Mouse (Mus musculus) liver, postnatal 0 days (tissue): ENCODE measurements at regions not wholly inside any gene's neighbourhood (a gene's known extent, or its start where the extent isn't known, plus 50 kb on each side); places are given as distances from the start of the nearest gene placed in this dataset.

Experiments used
- ATAC-seq: fragments of 200-750 bp; cut with Nextera tagmentation; 2 replicates; pipeline ENCODE4 v1.8.0; 2017; ENCODE audit warnings: mild to moderate bottlenecking, moderate library complexity
- DNase-seq: peaks from one replicate; pipeline ENCODE4 v3.0.0-alpha.2; 2016
- H3K27ac ChIP-seq: fragments of 300-500 bp; sonication (generic); 2 replicates; pipeline ENCODE4 v1.5.1; 2014; ENCODE audit warnings: antibody characterized with exemption, moderate library complexity, mild to moderate bottlenecking, low read depth
- H3K27me3 ChIP-seq: fragments of 300-500 bp; sonication (generic); 2 replicates; pipeline ENCODE4 v1.6.1; 2014; ENCODE audit warnings: low read length, control low read depth, mixed read lengths; ENCODE audit not compliant: insufficient read depth
- H3K36me3 ChIP-seq: fragments of 300-500 bp; sonication (generic); replicated peaks from 2 replicates; pipeline ENCODE4 v1.6.1; 2014; ENCODE audit warnings: mild to moderate bottlenecking, control low read depth, low read length, moderate library complexity, mixed read lengths; ENCODE audit not compliant: insufficient read depth
- H3K4me1 ChIP-seq: fragments of 300-500 bp; sonication (generic); 2 replicates; pipeline ENCODE4 v1.6.1; 2014; ENCODE audit warnings: antibody characterized with exemption, mild to moderate bottlenecking, control low read depth; ENCODE audit not compliant: insufficient read depth
- H3K4me2 ChIP-seq: fragments of 300-500 bp; sonication (generic); 2 replicates; pipeline ENCODE4 v1.6.1; 2014; ENCODE audit warnings: low read depth, mild to moderate bottlenecking, low read length, moderate library complexity, mixed read lengths
- H3K4me3 ChIP-seq: fragments of 300-500 bp; sonication (generic); 2 replicates; pipeline ENCODE4 v1.5.1; 2014; ENCODE audit warnings: low read depth, low read length
- H3K9ac ChIP-seq: fragments of 300-500 bp; sonication (generic); replicated peaks from 2 replicates; pipeline ENCODE4 v1.6.1; 2014; ENCODE audit warnings: mild to moderate bottlenecking, moderate library complexity
- H3K9me3 ChIP-seq: fragments of 300-500 bp; sonication (generic); 2 replicates; pipeline ENCODE4 v1.6.1; 2016; ENCODE audit warnings: mild to moderate bottlenecking, control low read depth, low read length, mixed read lengths
- CTCF ChIP-seq: sonication (generic); IDR thresholded peaks from 2 replicates; pipeline ENCODE4 v1.5.1; 2016; ENCODE audit warnings: antibody characterized with exemption, low read depth
- EP300 ChIP-seq: IDR thresholded peaks from 2 replicates; pipeline ENCODE4 v1.6.1; 2016; ENCODE audit warnings: antibody characterized with exemption, low read depth, mild to moderate bottlenecking
- WGBS: fragments of 180-500 bp; shearing (Covaris S2); extraction: QIAGEN DNeasy Blood & Tissue Kit; methylation state at CpG from one replicate; pipeline ENCODE4 v1.1.7; 2014; ENCODE audit not compliant: insufficient replicate concordance; 5-methylcytosine and 5-hydroxymethylcytosine counted together

DNA sequence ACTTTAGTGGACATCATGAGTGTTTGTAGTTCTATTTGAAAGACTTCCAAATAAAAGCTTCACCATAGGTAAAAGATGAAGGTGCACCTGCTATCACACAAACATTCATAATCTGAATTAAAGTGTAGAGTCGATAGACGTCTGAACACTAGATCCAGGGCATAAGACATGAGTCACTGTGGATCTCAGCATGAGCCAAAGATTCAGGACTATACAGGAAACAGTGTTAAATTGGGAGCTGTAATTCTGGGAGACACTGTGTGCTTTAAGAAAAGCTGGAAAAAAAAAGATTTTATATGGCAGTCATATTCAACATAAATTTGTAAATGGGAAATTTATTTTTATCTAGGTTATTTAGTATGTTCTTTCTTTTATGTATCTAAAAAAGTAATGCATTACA is 160.5 kb downstream of the Pdha2 start:
- ATAC-seq, result no peak
- no peak overlapping the region for H3K9ac ChIP-seq
- no peak for TF ChIP-seq CTCF
- TF ChIP-seq EP300, result no peak
- no peak overlapping the region for H3K4me2 ChIP-seq
- H3K4me1 ChIP-seq, result no peaks in the 10 kb centered on the region
- 77% methylated on average over 2 of the region's 2 CpGs for WGBS
- no peaks in the 10 kb centered on the region for H3K9me3 ChIP-seq
- no peak for DNase-seq
- H3K4me3 ChIP-seq, result no peak overlapping the region
- no peaks in the 10 kb centered on the region for H3K27me3 ChIP-seq
- H3K36me3 ChIP-seq, result no peaks in the 10 kb centered on the region
- no peak overlapping the region for H3K27ac ChIP-seq

DNA sequence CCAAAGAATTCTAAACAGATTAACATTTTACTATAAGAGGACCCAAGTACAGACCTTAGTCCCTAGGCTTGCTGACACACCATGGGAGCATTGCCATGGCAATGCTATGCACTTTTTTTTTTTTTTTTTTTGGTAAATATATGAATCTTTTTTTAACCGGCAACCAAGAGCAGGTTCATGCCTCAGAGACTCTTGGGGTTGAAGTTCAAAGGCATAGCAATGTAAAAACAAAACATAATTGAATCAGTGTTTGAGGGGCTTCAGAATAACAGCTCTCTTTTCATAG is 197.9 kb downstream of the Pdha2 start:
- 84% methylated on average over 1 of the region's 1 CpGs for WGBS
- Histone ChIP-seq H3K27ac (no peak overlapping the region), H3K4me2 (no peak overlapping the region), H3K4me3 (no peak overlapping the region), H3K9me3 (no peaks in the 10 kb centered on the region), H3K9ac (no peak overlapping the region), H3K36me3 (no peaks in the 10 kb centered on the region), H3K27me3 (no peaks in the 10 kb centered on the region), H3K4me1 (no peaks in the 10 kb centered on the region)
- no peak for ATAC-seq
- DNase-seq, result no peak
- TF ChIP-seq EP300 (no peak), CTCF (no peak)

DNA sequence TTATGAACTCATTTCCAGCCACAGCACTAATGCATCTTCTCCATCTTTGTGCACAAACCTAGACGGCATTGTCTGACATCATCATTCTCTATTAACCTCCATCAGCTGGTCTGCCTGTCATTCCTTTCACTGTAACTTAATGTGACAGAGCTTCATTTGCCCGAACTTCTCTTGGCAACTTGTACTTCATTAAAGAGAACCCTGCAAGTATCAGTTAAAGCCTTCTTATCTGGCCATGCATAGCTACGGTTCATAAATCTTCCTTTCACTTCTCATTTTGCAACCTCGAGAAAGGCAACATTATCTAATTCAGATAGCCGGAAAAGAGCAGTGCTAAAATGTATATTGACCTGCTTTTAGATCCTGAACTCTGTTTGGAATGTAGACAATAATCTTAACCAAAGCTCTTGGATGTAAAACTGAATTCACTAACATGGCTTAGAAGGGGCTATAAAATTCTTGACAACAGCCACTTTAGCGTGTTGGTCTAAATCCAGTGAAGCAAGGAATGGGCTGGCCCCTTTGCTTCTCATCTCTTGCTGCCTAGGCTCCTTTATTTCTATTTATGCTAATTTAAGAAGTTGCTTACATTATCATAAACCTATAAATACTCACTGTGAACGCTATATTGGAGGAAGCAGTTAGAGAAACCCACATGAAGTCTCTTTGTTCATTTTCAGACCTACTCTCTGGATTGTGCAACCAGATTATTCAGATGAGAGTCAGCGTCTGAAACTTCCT is 198.5 kb downstream of the Pdha2 start:
- 55% methylated on average over 8 of the region's 8 CpGs for WGBS
- no peak for DNase-seq
- no peaks in the 10 kb centered on the region for H3K27me3 ChIP-seq
- no peak for TF ChIP-seq CTCF
- no peaks in the 10 kb centered on the region for H3K36me3 ChIP-seq
- no peaks in the 10 kb centered on the region for H3K4me1 ChIP-seq
- H3K4me3 ChIP-seq, result no peak overlapping the region
- H3K9ac ChIP-seq, result no peak overlapping the region
- H3K4me2 ChIP-seq, result no peak overlapping the region
- H3K27ac ChIP-seq, result no peak overlapping the region
- no peak for ATAC-seq
- no peaks in the 10 kb centered on the region for H3K9me3 ChIP-seq

DNA sequence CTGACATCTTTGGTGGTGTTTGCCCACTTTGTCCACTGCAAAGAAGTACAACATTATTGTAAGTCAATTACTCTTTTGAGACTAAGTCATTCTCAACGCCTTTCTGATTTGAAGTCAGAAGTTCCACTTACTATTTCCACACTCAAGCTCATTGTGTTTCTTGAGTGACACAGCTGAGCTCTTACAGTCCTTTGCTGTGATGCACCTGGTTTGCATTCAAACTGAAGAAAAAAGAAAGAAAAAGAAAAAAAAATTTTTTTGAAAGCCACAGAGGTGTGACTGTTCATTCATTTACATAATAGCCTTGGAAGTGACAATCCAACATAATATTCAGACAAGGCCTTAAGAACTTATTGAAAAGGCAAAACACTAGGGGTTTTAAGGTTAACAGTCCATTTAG is 199.2 kb downstream of the Pdha2 start:
- Histone ChIP-seq H3K27me3 (no peaks in the 10 kb centered on the region), H3K27ac (no peak overlapping the region), H3K36me3 (no peaks in the 10 kb centered on the region), H3K4me2 (no peak overlapping the region), H3K9ac (no peak overlapping the region), H3K4me1 (no peaks in the 10 kb centered on the region), H3K9me3 (no peaks in the 10 kb centered on the region), H3K4me3 (no peak overlapping the region)
- 69% methylated on average over 1 of the region's 1 CpGs for WGBS
- DNase-seq (no peak), ATAC-seq (no peak)
- TF ChIP-seq CTCF, result no peak
- no peak for TF ChIP-seq EP300

DNA sequence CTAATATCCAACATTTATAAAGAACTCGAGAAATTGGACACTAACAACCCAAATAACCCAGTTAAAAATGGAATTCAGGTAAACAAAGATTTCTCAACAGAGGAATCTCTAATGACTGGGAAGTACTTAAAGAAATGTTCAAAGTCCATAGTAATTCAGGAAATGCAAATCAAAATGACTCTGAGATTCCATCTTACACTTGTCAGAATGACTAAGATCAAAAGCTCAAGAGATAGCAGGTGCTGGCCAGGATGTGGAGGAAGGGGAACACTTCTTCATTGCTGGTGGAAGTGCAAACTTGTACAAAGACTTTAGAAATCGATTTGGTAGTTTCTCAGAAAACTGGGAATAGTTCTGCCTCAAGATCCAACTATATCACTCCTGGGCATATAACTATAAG is 203.4 kb downstream of the Pdha2 start:
- TF ChIP-seq EP300, result no peak
- TF ChIP-seq CTCF, result no peak
- Histone ChIP-seq H3K27me3 (no peaks in the 10 kb centered on the region), H3K36me3 (no peaks in the 10 kb centered on the region), H3K27ac (no peak overlapping the region), H3K9me3 (no peaks in the 10 kb centered on the region), H3K4me3 (no peak overlapping the region), H3K9ac (no peak overlapping the region), H3K4me2 (no peak overlapping the region), H3K4me1 (no peaks in the 10 kb centered on the region)
- DNase-seq (no peak), ATAC-seq (no peak)
- 65% methylated on average over 2 of the region's 2 CpGs for WGBS

DNA sequence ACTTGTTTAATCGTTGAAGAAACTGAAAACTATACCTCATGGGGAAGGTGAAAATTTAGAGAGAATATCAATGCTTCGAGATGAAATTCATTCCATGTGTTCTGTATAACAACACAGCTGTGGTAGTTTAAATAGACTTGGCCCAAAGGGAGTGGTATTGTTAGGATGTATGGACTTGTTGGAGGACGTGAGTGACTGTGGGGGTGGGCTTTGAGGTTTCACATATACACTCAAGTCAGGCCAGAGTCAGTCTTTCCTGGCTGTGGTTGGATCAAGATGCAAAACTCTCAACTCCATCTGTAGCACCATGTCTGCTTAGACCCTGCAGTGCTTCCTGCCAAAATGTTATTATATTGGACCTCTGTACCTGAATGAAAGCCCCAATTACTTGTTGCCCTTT is 206.3 kb downstream of the Pdha2 start:
- Histone ChIP-seq H3K9me3 (no peaks in the 10 kb centered on the region), H3K4me2 (no peak overlapping the region), H3K9ac (no peak overlapping the region), H3K4me3 (no peak overlapping the region), H3K36me3 (no peaks in the 10 kb centered on the region), H3K4me1 (no peaks in the 10 kb centered on the region), H3K27ac (no peak overlapping the region), H3K27me3 (no peaks in the 10 kb centered on the region)
- WGBS, result 51% methylated on average over 3 of the region's 3 CpGs
- ATAC-seq (no peak), DNase-seq (no peak)
- TF ChIP-seq CTCF (no peak), EP300 (no peak)

DNA sequence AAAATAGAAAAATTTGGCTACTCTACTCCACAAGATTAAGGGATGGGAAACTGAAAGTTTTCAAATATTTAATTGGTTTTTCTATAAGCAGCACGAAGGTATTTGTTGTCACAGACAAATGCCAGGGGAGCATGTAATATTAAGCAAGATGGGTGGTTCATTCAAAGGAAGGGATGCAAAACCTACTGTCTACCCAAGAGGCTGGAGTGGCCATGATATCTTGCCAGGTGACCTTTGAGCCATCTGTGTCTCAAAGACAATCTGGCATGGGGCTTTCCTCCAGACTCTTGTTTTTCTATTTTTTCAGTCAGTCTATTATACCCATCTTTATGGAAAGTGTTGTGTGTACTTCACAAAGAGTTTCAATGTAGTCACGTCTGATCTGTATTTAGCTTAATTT is 208.6 kb downstream of the Pdha2 start:
- DNase-seq (no peak), ATAC-seq (no peak)
- H3K27me3 ChIP-seq, result no peaks in the 10 kb centered on the region
- TF ChIP-seq CTCF, result no peak
- TF ChIP-seq EP300, result no peak
- WGBS, result 52% methylated on average over 2 of the region's 2 CpGs
- H3K9me3 ChIP-seq, result no peaks in the 10 kb centered on the region
- H3K27ac ChIP-seq, result no peak overlapping the region
- H3K36me3 ChIP-seq, result no peaks in the 10 kb centered on the region
- no peak overlapping the region for H3K4me2 ChIP-seq
- H3K4me3 ChIP-seq, result no peak overlapping the region
- no peaks in the 10 kb centered on the region for H3K4me1 ChIP-seq
- H3K9ac ChIP-seq, result no peak overlapping the region
